Mouse (Mus musculus) frontal cortex, adult 2 months (tissue): ENCODE measurements around the gene Tmem248. TPM values are rescaled to one million over a fixed set of nuclear protein-coding genes. Genes with fewer than 3 reads are reported as not detected.
"Not testable (repeated sequence)": the region's sequence is repeated elsewhere in the genome, so short reads cannot be mapped to it uniquely, and the experiment has no call there.

Experiments used
- DNase-seq, 2 experiments: peaks; one replicate each; pipeline ENCODE4 v3.0.0; 2022; ENCODE audit warnings: low spot score in 1 of 2; ENCODE audit errors: extremely low spot score in 1 of 2
- polyA plus RNA-seq: library from polyadenylated mRNA; depleted of rRNA; stranded (reverse); fragments of >200 nt; gene quantifications from 2 replicates; pipeline ENCODE4 v1.2.3, GENCODE M21; 2012

Gene Tmem248
- polyA plus RNA-seq, 1 experiment = 31.2 TPM

GRCm38 (mm10) chr5:130255799-130256525 lies 39.1 kb downstream of the Tmem248 start:
- not testable (repeated sequence) for DNase-seq

- DNase-seq = peak; percentile 94 to 96
Observed at GRCm38 (mm10) chr5:130256678-130257271, 39.9 kb downstream of the Tmem248 start.

GRCm38 (mm10) chr5:130257303-130257702 lies 40.4 kb downstream of the Tmem248 start:
- no peak for DNase-seq

GRCm38 (mm10) chr5:130263454-130263853 lies 46.6 kb downstream of the Tmem248 start:
- no peak for DNase-seq

- no peak for DNase-seq
Observed at GRCm38 (mm10) chr5:130264433-130265005, 47.6 kb downstream of the Tmem248 start.

- DNase-seq = peak in 1 of 2 experiments; percentile 53
Observed at GRCm38 (mm10) chr5:130266651-130267050, 49.8 kb downstream of the Tmem248 start.

- DNase-seq = peak in 1 of 2 experiments; percentile 48
Observed at GRCm38 (mm10) chr5:130267316-130267715, 50.4 kb downstream of the Tmem248 start.

- no peak for DNase-seq
Observed at GRCm38 (mm10) chr5:130268976-130269375, 52.1 kb downstream of the Tmem248 start.

- no peak for DNase-seq
Observed at GRCm38 (mm10) chr5:130272344-130272743, 55.5 kb downstream of the Tmem248 start.

GRCm38 (mm10) chr5:130273046-130273445 lies 56.2 kb downstream of the Tmem248 start:
- no peak for DNase-seq

- peak in 1 of 2 experiments; percentile 76 for DNase-seq
Observed at GRCm38 (mm10) chr5:130275509-130275908, 58.6 kb downstream of the Tmem248 start.

- no peak for DNase-seq
Observed at GRCm38 (mm10) chr5:130278011-130278472, 61.2 kb downstream of the Tmem248 start.

GRCm38 (mm10) chr5:130283079-130283732 lies 66.3 kb downstream of the Tmem248 start:
- peak in 1 of 2 experiments; percentile 32 for DNase-seq

- DNase-seq = no peak
Observed at GRCm38 (mm10) chr5:130288106-130288505, 71.2 kb downstream of the Tmem248 start.

- DNase-seq = no peak
Observed at GRCm38 (mm10) chr5:130290242-130290641, 73.4 kb downstream of the Tmem248 start.

GRCm38 (mm10) chr5:130290775-130291174 lies 73.9 kb downstream of the Tmem248 start:
- DNase-seq = peak; percentile 32 to 70

GRCm38 (mm10) chr5:130292976-130293375 lies 76.1 kb downstream of the Tmem248 start:
- no peak for DNase-seq
